Mouse (Mus musculus): ENCODE results near the gene Capg. TPM values are rescaled to one million over a fixed set of nuclear protein-coding genes. Genes with fewer than 3 reads are reported as not detected.

Capg gene
- 25.8 and 33.7 TPM in 2 replicates for polyA plus RNA-seq (2015; fragmentation: Nextera tagmentation; extraction: Ambion mirVana)

DNA sequence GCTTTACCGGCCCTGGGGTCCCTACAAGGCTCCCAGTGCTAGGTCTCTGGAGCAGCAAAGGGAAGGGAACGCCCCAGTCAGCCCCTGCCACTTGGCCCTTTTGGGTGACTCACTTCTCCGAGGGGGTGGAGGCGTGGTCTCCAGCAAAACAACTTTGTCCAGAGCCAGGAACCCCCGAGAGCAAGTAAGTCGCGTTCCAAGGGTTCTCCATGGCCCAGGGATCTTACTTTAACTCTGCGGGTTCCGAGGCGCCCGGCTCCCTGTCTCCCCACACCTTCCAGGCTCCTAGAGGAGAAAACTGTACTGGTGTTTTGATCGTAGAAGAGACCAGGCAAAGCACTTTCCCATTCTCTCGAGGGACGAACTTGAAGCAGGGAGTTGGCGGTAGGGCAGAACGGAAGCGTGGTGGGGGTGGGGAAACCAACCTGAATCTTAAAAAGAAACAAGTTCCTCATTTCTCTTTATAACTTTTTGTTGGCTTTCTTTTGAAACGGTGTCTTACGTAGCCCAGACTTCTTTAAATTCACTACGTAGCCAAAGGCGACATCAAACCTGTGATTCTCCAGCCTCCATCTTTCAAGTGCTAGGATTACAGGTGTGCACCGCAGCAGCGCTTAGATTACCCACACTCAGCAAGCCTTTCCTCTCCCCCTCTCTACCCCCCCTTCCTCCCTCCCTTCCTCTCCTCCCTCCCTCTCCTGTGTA is at the start of gene Capg:
Capg (plus strand) TSS at position 109 of the 705 bp plus-strand sequence.

DNA sequence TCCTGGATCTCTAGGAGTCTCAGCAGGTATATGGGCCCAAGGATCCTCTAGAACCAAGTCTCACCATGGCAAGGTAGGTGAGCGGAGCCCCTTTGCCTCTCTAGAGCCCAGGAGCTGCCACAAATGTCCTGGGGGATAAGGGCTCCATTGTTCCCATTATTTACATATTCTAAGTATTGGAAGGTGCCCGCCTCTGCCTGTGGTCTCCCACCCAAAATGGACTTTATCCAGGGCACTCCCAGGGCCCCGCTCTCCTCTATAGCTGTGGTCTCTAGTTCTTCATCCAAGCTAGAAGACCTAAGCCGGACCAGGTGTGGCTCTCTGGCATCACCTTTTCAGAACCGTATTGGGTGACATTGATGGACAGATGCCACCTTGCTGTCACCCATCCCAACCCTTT is 22.6 kb upstream of the Capg start, which contains the start of gene Sh2d6:
Sh2d6 (minus strand) TSS at position 101 of the 400 bp plus-strand sequence.

DNA sequence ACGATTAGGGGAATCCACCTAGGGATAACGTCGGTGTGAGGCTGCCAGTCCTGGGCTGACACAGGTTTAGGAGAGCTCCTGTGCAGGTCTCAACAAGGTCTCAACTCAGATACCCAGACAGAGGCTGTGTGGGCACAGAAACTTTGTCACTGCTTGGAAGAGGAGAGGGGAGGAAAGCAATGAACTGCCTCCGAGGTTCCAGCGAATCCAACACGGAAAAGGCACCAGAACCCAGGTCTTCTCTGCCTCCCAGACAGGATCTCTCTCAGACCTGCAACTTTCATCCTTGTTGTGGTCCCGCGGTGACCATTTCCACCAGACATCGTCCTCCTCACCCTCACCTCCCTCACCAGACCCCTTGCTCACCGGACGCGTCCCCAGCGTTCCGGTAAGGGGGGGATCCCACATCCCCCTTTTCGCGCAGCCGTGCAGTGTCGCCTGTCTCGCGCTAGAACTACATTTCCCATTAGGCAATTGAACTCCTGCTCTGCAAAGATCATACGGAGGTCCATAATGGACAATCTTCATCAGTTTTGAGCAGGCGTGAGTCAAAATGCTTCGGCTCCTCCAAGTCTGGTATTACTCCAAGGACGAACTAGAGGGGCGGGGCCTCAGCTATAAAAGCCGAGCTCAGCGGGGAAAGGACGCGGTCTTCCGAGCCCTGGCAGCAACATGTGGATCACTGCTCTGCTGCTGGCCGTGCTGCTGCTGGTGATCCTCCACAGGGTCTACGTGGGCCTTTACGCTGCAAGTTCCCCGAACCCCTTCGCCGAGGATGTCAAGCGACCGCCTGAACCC is 54.0 kb downstream of the Capg start, which contains the start of the genes Elmod3 and Retsat:
Elmod3 (minus strand) TSS at position 458 of the 798 bp plus-strand sequence.
Retsat (plus strand) TSS at position 520 of the 798 bp plus-strand sequence.

Other genes starting within 250 kb of the Capg start
- 0.22 TPM in 1 of 2 replicates, not detected in the other for gene Sftpb, start 239.8 kb upstream of the Capg start, polyA plus RNA-seq (2015; fragmentation: Nextera tagmentation; extraction: Ambion mirVana)
- gene Usp39, start 199.2 kb upstream of the Capg start, polyA plus RNA-seq (2015; fragmentation: Nextera tagmentation; extraction: Ambion mirVana) = 15.0 and 16.4 TPM in 2 replicates
- gene 0610030E20Rik, start 197.1 kb upstream of the Capg start, polyA plus RNA-seq (2015; fragmentation: Nextera tagmentation; extraction: Ambion mirVana) = 13.0 and 15.0 TPM in 2 replicates
- 4.4 and 5.5 TPM in 2 replicates for gene Tmem150a, start 188.9 kb upstream of the Capg start, polyA plus RNA-seq (2015; fragmentation: Nextera tagmentation; extraction: Ambion mirVana)
- gene Rnf181, start 177.4 kb upstream of the Capg start, polyA plus RNA-seq (2015; fragmentation: Nextera tagmentation; extraction: Ambion mirVana) = 47.1 and 53.8 TPM in 2 replicates
- gene Vamp5, start 163.9 kb upstream of the Capg start, polyA plus RNA-seq (2015; fragmentation: Nextera tagmentation; extraction: Ambion mirVana) = 17.6 and 21.9 TPM in 2 replicates
- gene Vamp8, start 153.7 kb upstream of the Capg start, polyA plus RNA-seq (2015; fragmentation: Nextera tagmentation; extraction: Ambion mirVana) = 90.7 and 105 TPM in 2 replicates
- 14.1 and 17.0 TPM in 2 replicates for gene Ggcx, start 130.1 kb upstream of the Capg start, polyA plus RNA-seq (2015; fragmentation: Nextera tagmentation; extraction: Ambion mirVana)
- 274 and 281 TPM in 2 replicates for gene Mat2a, start 104.8 kb upstream of the Capg start, polyA plus RNA-seq (2015; fragmentation: Nextera tagmentation; extraction: Ambion mirVana)
- 0.38 TPM in 1 of 2 replicates, not detected in the other for gene Sh2d6, start 22.7 kb upstream of the Capg start, polyA plus RNA-seq (2015; fragmentation: Nextera tagmentation; extraction: Ambion mirVana)
- gene Elmod3, start 54.0 kb downstream of the Capg start, polyA plus RNA-seq (2015; fragmentation: Nextera tagmentation; extraction: Ambion mirVana) = 16.9 and 18.8 TPM in 2 replicates
- gene Retsat, start 54.1 kb downstream of the Capg start, polyA plus RNA-seq (2015; fragmentation: Nextera tagmentation; extraction: Ambion mirVana) = 58.7 and 60.8 TPM in 2 replicates
- gene Tgoln1, start 72.6 kb downstream of the Capg start, polyA plus RNA-seq (2015; fragmentation: Nextera tagmentation; extraction: Ambion mirVana) = 15.5 and 19.4 TPM in 2 replicates
- 14.8 and 16.4 TPM in 2 replicates for gene Tcf7l1, start 244.9 kb downstream of the Capg start, polyA plus RNA-seq (2015; fragmentation: Nextera tagmentation; extraction: Ambion mirVana)

Data from skeletal muscle tissue, postnatal 0 days (tissue).